Mouse (Mus musculus): ENCODE measurements at regions not wholly inside any gene's neighbourhood (a gene's known extent, or its start where the extent isn't known, plus 50 kb on each side); places are given as distances from the start of the nearest gene placed in this dataset.

GRCm38 (mm10) chr9:42196552-42196951, 67.5 kb downstream of the Sc5d start:
- H3K79me2 ChIP-seq (ENCODE audit: control insufficient read depth, insufficient read depth, low read length, poor library complexity), result no peaks in the 10 kb centered on the region

GRCm38 (mm10) chr9:42196110-42196509, 67.9 kb downstream of the Sc5d start:
- Histone ChIP-seq H3K9ac (ENCODE audit: control insufficient read depth, low read depth, low read length, poor library complexity, severe bottlenecking) (no peak overlapping the region), H3K27me3 (ENCODE audit: control insufficient read depth in 1 of 2, insufficient read depth in 2 of 2, low read length in 2 of 2) (no peaks in the 10 kb centered on the region), H3K36me3 (ENCODE audit: control insufficient read depth in 1 of 2, insufficient read depth in 2 of 2, low read length in 2 of 2) (no peaks in the 10 kb centered on the region), H3K4me3 (ENCODE audit: control insufficient read depth in 1 of 2, insufficient read depth in 1 of 2, low read depth in 2 of 2, low read length in 2 of 2) (no peak overlapping the region), H3K27ac (ENCODE audit: control insufficient read depth, low read depth, low read length) (no peak overlapping the region), H3K4me1 (ENCODE audit: control insufficient read depth in 1 of 2, insufficient read depth in 2 of 2, low read length in 2 of 2) (no peaks in the 10 kb centered on the region), H3K79me2 (ENCODE audit: control insufficient read depth, insufficient read depth, low read length, poor library complexity) (no peaks in the 10 kb centered on the region), H3K9me3 (replicated peaks; ENCODE audit: insufficient read depth, low read length) (no peaks in the 10 kb centered on the region)
- TF ChIP-seq MXI1 (IDR thresholded peaks at IDR 0.05; ENCODE audit: low read depth, low read length) (no peak), MYB (IDR thresholded peaks at IDR 0.05; ENCODE audit: low read depth, low read length) (no peak), BHLHE40 (IDR thresholded peaks at IDR 0.05; ENCODE audit: borderline replicate concordance, low read depth, low read length) (no peak), MEF2A (IDR thresholded peaks at IDR 0.05; ENCODE audit: extremely low read depth, insufficient replicate concordance, low read depth, low read length, poor library complexity, severe bottlenecking) (no peak), KAT2A (conservative IDR thresholded peaks at IDR 0.05; ENCODE audit: low read depth, low read length) (no peak), POLR2A (IDR thresholded peaks at IDR 0.05; ENCODE audit: control insufficient read depth in 1 of 2, insufficient read depth in 1 of 2, low read depth in 1 of 2, low read length in 2 of 2, poor library complexity in 1 of 2) (no peak), ZC3H11A (IDR thresholded peaks at IDR 0.05; ENCODE audit: low read depth, low read length) (no peak), CHD2 (IDR thresholded peaks at IDR 0.05; ENCODE audit: low read length) (no peak), USF2 (IDR thresholded peaks at IDR 0.05; ENCODE audit: borderline replicate concordance in 1 of 2, insufficient read depth in 1 of 2, low read depth in 1 of 2, low read length in 2 of 2) (no peak), GATA1 (IDR thresholded peaks at IDR 0.05; ENCODE audit: low read depth, low read length) (no peak), ZKSCAN1 (IDR thresholded peaks at IDR 0.05; ENCODE audit: low read depth, low read length) (no peak), CTCF (IDR thresholded peaks at IDR 0.05 in 2 of 3, conservative IDR thresholded peaks at IDR 0.05 in 1 of 3; ENCODE audit: control insufficient read depth in 1 of 3, insufficient read depth in 1 of 3, low read depth in 2 of 3, low read length in 3 of 3, poor library complexity in 1 of 3, severe bottlenecking in 1 of 3) (no peak), E2F4 (IDR thresholded peaks at IDR 0.05; ENCODE audit: borderline replicate concordance, low read depth, low read length) (no peak), MAZ (IDR thresholded peaks at IDR 0.05; ENCODE audit: low read depth, low read length) (no peak), EP300 (IDR thresholded peaks at IDR 0.05; ENCODE audit: low read depth in 1 of 2, low read length in 2 of 2) (no peak), POLR2AphosphoS5 (IDR thresholded peaks at IDR 0.05; ENCODE audit: borderline replicate concordance, low read depth, low read length) (no peak)
- DNase-seq (ENCODE audit: low read depth, low spot score), result no peak

More at GRCm38 (mm10) chr9:42196552-42196951, 67.5 kb downstream of the Sc5d start:
- no peaks in the 10 kb centered on the region for H3K4me1 ChIP-seq (ENCODE audit: control insufficient read depth in 1 of 2, insufficient read depth in 2 of 2, low read length in 2 of 2)
- no peaks in the 10 kb centered on the region for H3K36me3 ChIP-seq (ENCODE audit: control insufficient read depth in 1 of 2, insufficient read depth in 2 of 2, low read length in 2 of 2)
- no peak for DNase-seq (ENCODE audit: low read depth, low spot score)
- TF ChIP-seq TAL1 (IDR thresholded peaks at IDR 0.05; ENCODE audit: low read length) (no peak), RAD21 (IDR thresholded peaks at IDR 0.05; ENCODE audit: low read depth, low read length) (no peak)
- H3K4me3 ChIP-seq (ENCODE audit: control insufficient read depth in 1 of 2, insufficient read depth in 1 of 2, low read depth in 2 of 2, low read length in 2 of 2), result no peak overlapping the region
- no peaks in the 10 kb centered on the region for H3K27me3 ChIP-seq (ENCODE audit: control insufficient read depth in 1 of 2, insufficient read depth in 2 of 2, low read length in 2 of 2)
- H3K27ac ChIP-seq (ENCODE audit: control insufficient read depth, low read depth, low read length), result no peak overlapping the region
- H3K9ac ChIP-seq (ENCODE audit: control insufficient read depth, low read depth, low read length, poor library complexity, severe bottlenecking), result no peak overlapping the region
- no peaks in the 10 kb centered on the region for H3K9me3 ChIP-seq (replicated peaks; ENCODE audit: insufficient read depth, low read length)

Data from MEL (cell line).